Mouse (Mus musculus) intestine, embryonic 15.5 days (tissue): ENCODE data around the gene Rrp7a. TPM values are rescaled to one million over a fixed set of nuclear protein-coding genes. Genes with fewer than 3 reads are reported as not detected.

ENCODE experiments used
- ATAC-seq: fragments of 200-750 bp; cut with Nextera tagmentation; 2 replicates; pipeline ENCODE4 v1.8.0; 2017; ENCODE audit warnings: moderate TSS enrichment, moderate library complexity
- H3K27ac ChIP-seq: fragments of 300-500 bp; sonication (generic); 2 replicates; pipeline ENCODE4 v1.5.1; 2015; ENCODE audit warnings: mild to moderate bottlenecking, inconsistent platforms
- H3K27me3 ChIP-seq: fragments of 300-500 bp; sonication (generic); replicated peaks from 2 replicates; pipeline ENCODE4 v1.6.1; 2015; ENCODE audit warnings: inconsistent platforms
- H3K36me3 ChIP-seq: fragments of 300-500 bp; sonication (generic); 2 replicates; pipeline ENCODE4 v1.6.1; 2015; ENCODE audit warnings: inconsistent platforms
- H3K4me1 ChIP-seq: fragments of 300-500 bp; sonication (generic); replicated peaks from 2 replicates; pipeline ENCODE4 v1.6.1; 2015; ENCODE audit warnings: inconsistent platforms
- H3K4me2 ChIP-seq: fragments of 300-500 bp; sonication (generic); replicated peaks from 2 replicates; pipeline ENCODE4 v1.6.1; 2015; ENCODE audit warnings: mild to moderate bottlenecking, inconsistent platforms
- H3K4me3 ChIP-seq: fragments of 300-500 bp; sonication (generic); replicated peaks from 2 replicates; pipeline ENCODE4 v1.5.1; 2015; ENCODE audit warnings: inconsistent platforms
- H3K9ac ChIP-seq: fragments of 300-500 bp; sonication (generic); 2 replicates; pipeline ENCODE4 v1.6.1; 2015; ENCODE audit warnings: inconsistent platforms
- H3K9me3 ChIP-seq: fragments of 300-500 bp; sonication (generic); 2 replicates; pipeline ENCODE4 v1.6.1; 2016; ENCODE audit warnings: inconsistent platforms
- WGBS: fragments of 180-500 bp; shearing (Covaris S2); methylation state at CpG from one replicate; pipeline ENCODE4 v1.1.7; 2015; 5-methylcytosine and 5-hydroxymethylcytosine counted together
- polyA plus RNA-seq: library from polyadenylated mRNA; unstranded; fragments of >200 nt; fragmentation: Nextera tagmentation; extraction: Ambion mirVana; gene quantifications from 2 replicates; pipeline ENCODE4 v1.2.1, GENCODE M21; 2015

Rrp7a gene
- polyA plus RNA-seq, 1 experiment from 2014 or later: 66.7 TPM

GRCm38 (mm10) chr15:83164971-83165471, 42.4 kb upstream of the Rrp7a start:
- Histone ChIP-seq H3K4me1 (peaks cover 33% of the 10 kb centered on the region), H3K27me3 (no peaks in the 10 kb centered on the region), H3K36me3 (peaks cover 13% of the 10 kb centered on the region; the same call in 1 of the 2 replicates), H3K9ac (no peak overlapping the region), H3K4me2 (no peak overlapping the region; the same call in 1 of the 2 replicates), H3K4me3 (no peak overlapping the region), H3K27ac (peak overlapping the region; percentile 70; the same call in 1 of the 2 replicates), H3K9me3 (no peaks in the 10 kb centered on the region)
- peak; percentile 54 for ATAC-seq
- WGBS: 55% methylated on average over 5 of the region's 5 CpGs

DNA sequence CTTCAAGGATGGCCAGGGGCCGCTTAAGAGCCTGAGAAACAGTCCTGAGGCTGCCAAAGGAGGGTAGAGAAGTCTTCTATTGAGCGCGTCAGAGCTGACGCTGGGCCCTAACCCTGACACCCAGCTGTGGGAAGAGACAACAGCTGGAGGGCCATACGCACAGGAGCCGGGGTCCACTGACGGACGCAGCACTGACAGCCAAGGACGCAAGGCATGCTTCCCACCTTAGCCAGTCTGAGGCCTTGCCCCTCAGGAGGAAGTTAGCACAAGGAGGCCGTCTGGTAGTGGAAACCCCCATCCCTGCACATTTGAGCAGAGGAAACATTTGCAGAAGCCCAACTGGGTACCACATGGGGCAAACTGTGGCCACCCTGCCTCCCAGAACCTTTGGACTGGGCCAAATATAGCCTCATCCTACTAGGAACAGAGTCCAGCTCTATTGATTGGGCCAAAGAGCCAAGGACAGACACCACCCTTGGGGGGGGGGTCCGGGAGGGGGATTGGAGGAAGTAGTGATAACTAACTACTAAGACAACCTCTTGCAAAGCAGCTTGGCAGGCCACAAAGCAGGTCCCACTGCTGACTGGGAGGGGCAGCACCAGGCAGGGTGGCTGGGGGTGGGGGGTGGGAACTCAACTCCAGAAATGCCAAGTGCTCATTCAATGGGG, 40.4 kb upstream of the Rrp7a start:
- H3K4me2 ChIP-seq: no peak overlapping the region
- H3K36me3 ChIP-seq: peaks cover 27% of the 10 kb centered on the region
- H3K27ac ChIP-seq: no peak overlapping the region
- H3K4me3 ChIP-seq: no peak overlapping the region
- H3K4me1 ChIP-seq: peaks cover 22% of the 10 kb centered on the region
- WGBS: 79% methylated on average over 11 of the region's 11 CpGs
- no peak overlapping the region for H3K9ac ChIP-seq
- no peaks in the 10 kb centered on the region for H3K9me3 ChIP-seq
- peak; percentile 48; the same call in 1 of the 2 replicates for ATAC-seq
- no peaks in the 10 kb centered on the region for H3K27me3 ChIP-seq

- ATAC-seq: no peak
- H3K4me3 ChIP-seq: no peak overlapping the region
- H3K9ac ChIP-seq: no peak overlapping the region
- H3K27ac ChIP-seq: no peak overlapping the region
- 92% methylated on average over 4 of the region's 4 CpGs for WGBS
- no peaks in the 10 kb centered on the region for H3K27me3 ChIP-seq
- no peaks in the 10 kb centered on the region for H3K9me3 ChIP-seq
- H3K4me1 ChIP-seq: peaks cover 12% of the 10 kb centered on the region
- no peak overlapping the region for H3K4me2 ChIP-seq
- peaks cover 34% of the 10 kb centered on the region for H3K36me3 ChIP-seq
These were observed 39.4 kb upstream of the Rrp7a start for GRCm38 (mm10) chr15:83162001-83162400.

- H3K9ac ChIP-seq: no peak overlapping the region
- no peak for ATAC-seq
- H3K27ac ChIP-seq: no peak overlapping the region
- no peaks in the 10 kb centered on the region for H3K9me3 ChIP-seq
- H3K4me1 ChIP-seq: peaks cover 6% of the 10 kb centered on the region
- peaks cover 34% of the 10 kb centered on the region for H3K36me3 ChIP-seq
- no peaks in the 10 kb centered on the region for H3K27me3 ChIP-seq
- H3K4me3 ChIP-seq: no peak overlapping the region
- H3K4me2 ChIP-seq: no peak overlapping the region
- WGBS: 70% methylated on average over 10 of the region's 10 CpGs
These were observed 38.6 kb upstream of the Rrp7a start for GRCm38 (mm10) chr15:83161062-83161748.

- Histone ChIP-seq H3K27ac (no peak overlapping the region), H3K4me1 (peaks cover 6% of the 10 kb centered on the region), H3K36me3 (peaks cover 34% of the 10 kb centered on the region), H3K4me3 (no peak overlapping the region), H3K4me2 (no peak overlapping the region), H3K27me3 (no peaks in the 10 kb centered on the region), H3K9ac (no peak overlapping the region), H3K9me3 (no peaks in the 10 kb centered on the region)
- ATAC-seq: no peak
- WGBS: 91% methylated on average over 4 of the region's 4 CpGs
These were observed 38.0 kb upstream of the Rrp7a start for GRCm38 (mm10) chr15:83160561-83160960.

DNA sequence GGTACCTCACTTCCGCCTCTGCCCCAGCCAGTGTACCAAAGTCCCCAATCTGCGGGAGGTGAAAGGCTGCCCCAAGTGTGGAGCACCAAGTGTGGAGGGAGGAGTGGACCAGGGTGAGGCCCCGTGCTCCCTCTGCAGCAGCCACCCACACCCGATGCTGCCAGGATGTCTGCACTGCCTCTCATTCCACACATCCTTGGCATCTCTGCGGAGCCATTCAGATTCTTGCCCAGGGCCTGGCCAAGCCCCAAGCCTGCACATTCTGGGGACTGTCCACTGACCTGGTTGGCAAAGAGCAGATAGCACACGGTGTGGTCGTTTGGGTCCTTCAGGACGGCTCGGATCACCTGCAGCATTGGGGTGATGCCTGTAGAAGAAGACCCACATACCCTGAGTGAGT, 37.2 kb upstream of the Rrp7a start:
- H3K9ac ChIP-seq: no peak overlapping the region
- no peak for ATAC-seq
- peaks cover 34% of the 10 kb centered on the region for H3K36me3 ChIP-seq
- H3K4me3 ChIP-seq: no peak overlapping the region
- H3K27me3 ChIP-seq: no peaks in the 10 kb centered on the region
- no peak overlapping the region for H3K4me2 ChIP-seq
- no peak overlapping the region for H3K27ac ChIP-seq
- WGBS: 94% methylated on average over 9 of the region's 9 CpGs
- H3K9me3 ChIP-seq: no peaks in the 10 kb centered on the region
- peaks cover 2% of the 10 kb centered on the region for H3K4me1 ChIP-seq

DNA sequence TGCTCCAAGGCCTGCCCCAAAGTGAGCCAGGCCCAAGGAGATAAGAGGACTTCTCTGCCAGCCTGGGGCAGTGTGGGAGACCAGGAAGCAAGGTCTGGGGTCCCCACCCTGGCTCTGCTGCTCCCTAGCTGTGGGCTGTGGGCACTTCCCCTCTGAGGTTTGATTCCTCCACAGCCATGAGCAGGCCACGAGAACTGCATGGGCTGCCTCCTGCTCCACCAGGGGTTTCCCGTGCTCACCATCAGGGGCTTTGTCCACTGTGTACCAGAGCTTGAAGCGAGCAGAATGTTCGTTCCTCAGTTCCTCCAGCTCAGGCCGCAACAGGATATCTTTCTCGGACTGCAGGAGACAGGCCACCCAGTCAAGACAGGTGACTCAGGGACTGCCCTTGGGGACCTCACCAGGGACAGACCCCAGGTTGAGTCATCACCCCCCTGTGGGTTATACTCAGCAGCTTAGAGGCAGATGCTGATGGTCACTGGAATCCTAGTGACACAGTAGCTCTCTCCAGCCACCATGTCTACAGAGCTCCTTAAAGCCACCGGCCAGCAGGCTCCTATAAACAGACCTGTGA, 36.1 kb upstream of the Rrp7a start:
- H3K9me3 ChIP-seq: no peaks in the 10 kb centered on the region
- no peak for ATAC-seq
- no peak overlapping the region for H3K4me3 ChIP-seq
- no peak overlapping the region for H3K9ac ChIP-seq
- H3K4me1 ChIP-seq: no peaks in the 10 kb centered on the region; the same call in 1 of the 2 replicates
- no peak overlapping the region for H3K4me2 ChIP-seq
- WGBS: 87% methylated on average over 7 of the region's 7 CpGs
- H3K36me3 ChIP-seq: peaks cover 40% of the 10 kb centered on the region
- no peaks in the 10 kb centered on the region for H3K27me3 ChIP-seq
- H3K27ac ChIP-seq: no peak overlapping the region

DNA sequence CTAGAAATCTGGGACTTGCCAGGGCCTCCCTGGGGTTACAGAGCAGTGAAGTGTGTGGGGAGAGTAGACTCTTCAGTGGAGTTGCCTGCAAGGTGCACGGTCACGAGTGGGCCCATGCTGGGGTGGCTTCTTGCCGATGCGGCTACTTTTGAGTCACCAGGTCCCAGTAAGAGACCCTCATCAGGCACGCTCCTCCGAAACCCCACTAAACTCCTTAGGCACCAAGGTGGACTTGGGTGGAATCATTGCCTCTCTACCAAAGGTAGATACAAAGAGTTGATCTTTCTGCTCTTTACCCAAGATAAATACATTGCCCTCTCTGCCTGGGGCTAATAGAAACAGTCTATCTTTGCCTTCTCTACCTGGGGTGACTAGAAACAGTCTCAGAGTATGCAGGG, 35.1 kb upstream of the Rrp7a start:
- no peak overlapping the region for H3K27ac ChIP-seq
- no peak overlapping the region for H3K4me3 ChIP-seq
- no peak overlapping the region for H3K4me2 ChIP-seq
- no peaks in the 10 kb centered on the region for H3K9me3 ChIP-seq
- H3K27me3 ChIP-seq: no peaks in the 10 kb centered on the region
- no peaks in the 10 kb centered on the region; the same call in 1 of the 2 replicates for H3K4me1 ChIP-seq
- H3K36me3 ChIP-seq: peaks cover 43% of the 10 kb centered on the region
- no peak for ATAC-seq
- no peak overlapping the region for H3K9ac ChIP-seq
- WGBS: 89% methylated on average over 6 of the region's 6 CpGs

DNA sequence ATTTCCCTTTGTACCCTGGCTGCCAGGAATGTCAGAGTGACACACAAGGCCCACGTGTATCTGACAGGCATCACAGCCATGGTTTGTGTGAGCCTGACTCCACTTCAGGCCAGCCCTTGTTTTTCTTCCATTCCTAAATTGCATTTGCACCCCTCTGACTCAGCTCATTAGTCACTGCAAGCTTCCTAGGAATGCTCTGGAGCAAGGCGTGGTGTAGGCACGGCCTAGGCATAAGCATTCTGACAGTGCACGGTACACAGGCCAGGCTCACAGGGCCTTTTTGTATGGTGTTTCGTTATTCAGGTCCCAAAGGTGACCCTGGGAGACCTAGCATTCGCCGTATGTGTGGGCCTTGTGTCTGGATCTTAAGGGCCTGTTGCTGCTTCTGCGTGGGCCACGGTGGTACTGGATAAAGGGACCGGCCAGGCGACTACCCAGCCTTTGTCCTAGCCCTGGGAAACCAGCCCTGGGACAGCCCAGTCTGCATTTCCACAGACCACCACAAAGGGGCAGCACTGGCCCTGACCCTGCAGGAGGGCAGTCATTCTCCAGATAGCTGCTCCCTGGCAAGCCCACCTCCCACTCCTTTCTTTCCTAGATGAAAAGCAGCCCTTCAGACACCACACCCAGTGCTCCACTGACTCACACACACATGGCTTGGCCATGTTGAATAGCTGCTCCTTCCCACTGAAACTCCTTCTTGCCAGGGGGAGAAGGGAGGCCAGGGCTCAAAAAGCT, 34.5 kb upstream of the Rrp7a start:
- Histone ChIP-seq H3K36me3 (peaks cover 40% of the 10 kb centered on the region), H3K27ac (no peak overlapping the region), H3K27me3 (no peaks in the 10 kb centered on the region), H3K4me3 (no peak overlapping the region), H3K4me2 (no peak overlapping the region), H3K9me3 (no peaks in the 10 kb centered on the region), H3K9ac (no peak overlapping the region), H3K4me1 (no peaks in the 10 kb centered on the region)
- ATAC-seq: peak; percentile 34; the same call in 1 of the 2 replicates
- 73% methylated on average over 11 of the region's 11 CpGs for WGBS

DNA sequence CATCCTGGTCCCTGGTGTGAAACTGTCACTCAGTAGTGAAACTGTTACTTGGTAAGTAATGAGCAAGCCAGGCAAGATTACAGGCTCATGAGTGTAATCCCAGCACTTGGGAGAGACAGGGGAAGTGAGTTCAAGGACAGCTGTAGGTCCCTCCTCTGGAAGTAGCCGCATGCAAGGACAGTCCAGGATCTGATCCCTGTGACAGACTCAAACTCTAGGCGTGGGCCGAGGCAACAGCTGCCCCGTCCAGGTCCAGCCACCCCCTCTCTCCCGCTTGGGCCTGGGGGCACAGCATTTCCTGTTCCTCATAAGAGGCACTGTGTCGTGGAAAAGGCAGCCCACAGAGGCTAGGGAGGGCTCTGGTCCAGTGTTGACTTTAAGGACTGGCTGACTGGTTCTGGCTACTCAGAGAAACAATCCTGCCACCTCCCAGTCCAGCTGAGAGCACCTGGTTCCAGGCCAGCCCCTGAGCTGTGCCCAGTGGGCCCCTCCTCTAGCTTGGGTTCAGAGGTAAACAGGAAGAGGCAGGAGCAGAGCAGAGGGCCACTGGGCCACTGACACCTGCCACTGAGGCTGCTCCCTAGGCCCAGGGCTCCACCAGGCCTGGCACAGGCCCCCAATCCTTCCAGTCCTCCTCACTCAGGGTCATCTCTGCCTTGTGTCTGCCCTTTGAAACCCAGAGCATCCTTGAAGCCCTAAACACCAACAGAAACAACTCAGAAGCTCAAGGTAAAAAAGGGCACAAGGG, 33.2 kb upstream of the Rrp7a start:
- Histone ChIP-seq H3K9ac (no peak overlapping the region), H3K36me3 (peaks cover 37% of the 10 kb centered on the region), H3K4me3 (no peak overlapping the region), H3K4me1 (no peaks in the 10 kb centered on the region), H3K27ac (no peak overlapping the region), H3K27me3 (no peaks in the 10 kb centered on the region), H3K4me2 (no peak overlapping the region), H3K9me3 (no peaks in the 10 kb centered on the region)
- WGBS: 65% methylated on average over 6 of the region's 6 CpGs
- no peak for ATAC-seq

DNA sequence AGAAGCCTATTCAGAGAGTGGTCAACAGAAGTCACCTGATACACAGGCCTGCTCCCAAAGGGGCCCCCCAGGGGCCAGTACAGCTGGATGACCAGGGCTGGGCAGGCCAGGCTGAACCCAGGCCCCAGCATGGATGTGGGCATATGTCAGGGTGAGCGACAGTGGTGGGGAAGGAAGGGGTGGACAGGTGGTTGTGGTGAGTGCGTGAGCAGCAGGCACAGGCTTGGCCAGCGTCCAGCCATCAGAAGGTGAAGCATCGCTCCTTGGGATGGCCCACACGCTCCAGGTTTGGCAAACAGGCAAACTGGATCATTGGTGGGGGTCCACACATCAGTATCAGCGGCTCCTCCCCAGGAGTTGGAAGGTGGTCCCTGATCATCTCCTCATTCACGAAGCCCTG, 31.7 kb upstream of the Rrp7a start:
- Histone ChIP-seq H3K9ac (no peak overlapping the region), H3K27ac (no peak overlapping the region), H3K27me3 (no peaks in the 10 kb centered on the region), H3K4me1 (0 out of 2 replicates have a peak, but pooled peaks cover 3% of the 10 kb centered on the region), H3K9me3 (no peaks in the 10 kb centered on the region), H3K4me3 (no peak overlapping the region), H3K4me2 (no peak overlapping the region), H3K36me3 (peaks cover 24% of the 10 kb centered on the region)
- WGBS: 93% methylated on average over 7 of the region's 7 CpGs
- no peak for ATAC-seq
